Mouse (Mus musculus): ENCODE measurements around the gene Iqcf5.

Iqcf5 gene

DNA sequence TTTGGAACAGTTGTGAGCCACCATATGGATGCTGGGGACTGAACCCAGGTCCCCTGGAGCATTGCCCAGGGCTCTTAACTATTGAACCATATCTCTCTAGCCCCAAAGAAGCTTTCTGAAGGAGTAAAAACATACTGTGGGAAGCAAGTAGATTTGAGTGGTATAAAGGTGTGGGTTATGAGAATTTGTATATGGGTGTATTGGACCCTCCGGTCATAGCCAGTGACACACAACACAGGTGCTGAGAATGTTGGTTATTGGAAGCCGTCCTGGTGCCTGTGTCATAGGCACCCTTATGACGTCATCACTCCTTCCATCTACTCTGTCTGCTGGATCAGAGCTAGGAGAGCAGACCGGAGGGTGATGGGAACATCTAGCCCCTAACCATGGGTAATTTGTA is at the start of gene Iqcf5:
Gene Iqcf5 (plus strand): TSS at position 301 of the 400 bp plus-strand sequence.
- DNase-seq (ENCODE audit: low read depth, low spot score): no peak

- DNase-seq (ENCODE audit: low read depth, low spot score): peak; percentile 66
Measured at GRCm38 (mm10) chr9:106464751-106465541, 49.4 kb upstream of the Iqcf5 start.

DNA sequence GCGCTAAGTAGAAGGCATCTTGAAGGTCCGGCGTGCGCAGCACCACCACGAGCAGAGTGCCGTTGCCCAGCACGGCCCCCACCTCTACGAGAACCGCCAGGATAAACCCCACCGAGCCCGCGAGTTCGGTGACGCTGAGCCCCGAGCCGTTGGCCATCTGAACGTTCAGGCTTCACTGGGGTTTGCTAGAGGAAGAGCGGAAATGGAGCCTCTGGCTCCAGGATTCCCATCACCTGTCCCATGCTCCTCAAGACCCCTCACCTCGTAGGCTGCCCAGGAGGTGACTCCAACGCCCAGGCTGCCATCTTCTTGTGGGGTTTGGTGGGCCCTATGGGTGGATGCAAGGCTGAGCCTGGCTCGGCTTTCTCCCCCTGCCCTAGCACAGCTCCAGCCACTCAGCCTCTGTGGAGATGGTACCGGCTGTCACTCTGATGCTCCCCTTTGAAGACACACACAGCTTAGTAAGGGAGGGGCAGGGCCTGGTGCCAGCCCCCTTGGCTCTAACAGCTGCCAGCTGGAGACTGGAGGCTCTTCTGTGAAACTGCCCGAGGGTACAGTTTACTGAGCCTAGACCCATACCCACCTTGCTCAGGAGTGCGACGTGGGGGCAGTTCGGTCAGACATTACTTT is 48.7 kb upstream of the Iqcf5 start, which contains the start of gene Gpr62:
Gene Gpr62 (minus strand): TSS at position 368 of the 630 bp plus-strand sequence.
- peak; percentile 59 for DNase-seq (ENCODE audit: low read depth, low spot score)

GRCm38 (mm10) chr9:106466721-106467120 is 47.7 kb upstream of the Iqcf5 start:
- DNase-seq (ENCODE audit: low read depth, low spot score): no peak

DNA sequence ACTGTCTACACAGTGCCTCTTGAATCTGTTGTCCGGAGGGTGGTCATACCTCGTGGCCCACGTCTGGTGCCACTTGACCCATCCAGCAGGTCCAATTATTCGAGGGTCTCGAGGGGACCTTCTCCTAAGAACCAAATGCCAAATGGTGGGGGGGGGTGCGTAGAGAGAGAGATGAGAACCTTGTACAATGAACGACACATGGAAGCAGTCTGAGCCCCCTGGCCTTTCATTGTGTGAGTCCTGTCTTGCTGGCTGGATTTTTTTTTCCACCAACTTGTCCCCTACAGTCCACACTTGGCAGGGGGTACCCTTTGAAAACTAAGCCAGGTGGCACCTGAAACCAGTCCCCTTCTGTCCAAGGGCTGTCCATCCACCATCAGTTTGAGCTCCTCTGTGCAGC is 46.6 kb upstream of the Iqcf5 start:
- DNase-seq (ENCODE audit: low read depth, low spot score): no peak

DNA sequence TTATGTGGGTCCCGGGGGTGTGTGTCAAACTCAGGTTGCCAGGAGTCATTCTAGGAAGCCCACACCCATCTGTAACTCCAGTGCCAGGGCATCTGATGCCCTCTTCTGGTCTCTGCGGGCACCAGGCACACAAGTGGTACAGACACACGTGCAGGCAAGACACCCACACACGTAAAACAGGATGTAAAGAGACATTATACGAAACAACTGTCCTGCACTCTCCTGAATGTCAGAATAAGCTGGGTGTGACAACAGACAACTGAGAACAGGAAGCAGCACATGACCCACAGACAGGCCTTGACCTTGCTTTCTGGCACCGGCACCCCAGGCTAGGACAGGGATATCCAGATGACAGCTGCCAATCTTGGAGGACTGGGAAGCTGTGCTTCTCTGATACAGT is 45.1 kb upstream of the Iqcf5 start:
- DNase-seq (ENCODE audit: low read depth, low spot score): no peak

- DNase-seq (ENCODE audit: low read depth, low spot score): no peak
Measured at GRCm38 (mm10) chr9:106469776-106470175, 44.6 kb upstream of the Iqcf5 start.

DNA sequence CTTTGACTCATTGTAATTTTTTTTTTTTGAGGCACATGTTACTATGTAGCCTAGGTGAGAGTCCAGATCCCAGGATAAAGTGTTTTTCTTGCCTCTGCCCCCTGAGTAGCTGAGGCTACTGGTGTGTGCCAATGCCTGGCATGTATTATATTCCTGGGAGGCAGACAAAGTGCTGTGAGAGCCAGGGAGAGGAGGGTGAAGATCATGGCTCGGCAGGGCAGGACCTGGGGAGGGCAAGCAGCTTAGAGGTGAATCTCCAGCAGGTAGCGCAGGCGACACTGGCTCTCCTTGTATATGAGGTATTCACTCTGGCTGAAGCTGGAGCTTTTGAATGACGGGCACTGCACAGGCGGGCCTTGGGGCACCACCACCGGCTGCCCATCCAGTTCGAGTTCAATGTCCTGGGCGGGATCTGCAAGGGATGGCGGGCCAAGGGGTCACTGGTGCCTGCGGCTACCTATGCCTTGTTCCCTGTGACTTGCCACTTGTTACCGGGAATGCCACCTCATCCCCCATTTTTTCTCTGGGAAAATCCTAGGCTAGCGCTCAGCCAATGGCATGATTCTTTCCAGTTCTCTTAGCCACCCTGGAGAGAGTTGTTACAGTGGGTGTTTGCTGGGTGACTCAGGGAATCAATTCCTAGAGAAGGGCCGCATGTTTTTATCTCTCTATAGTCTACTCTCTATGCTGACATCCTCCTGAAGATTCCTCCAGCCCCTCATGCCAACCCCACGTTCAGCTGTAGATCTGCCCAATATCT is 43.2 kb upstream of the Iqcf5 start:
- DNase-seq (ENCODE audit: low read depth, low spot score): no peak

GRCm38 (mm10) chr9:106471892-106472291 is 42.5 kb upstream of the Iqcf5 start:
- peak; percentile 95 for DNase-seq (ENCODE audit: low read depth, low spot score)

GRCm38 (mm10) chr9:106472321-106472720 is 42.1 kb upstream of the Iqcf5 start:
- no peak for DNase-seq (ENCODE audit: low read depth, low spot score)

DNA sequence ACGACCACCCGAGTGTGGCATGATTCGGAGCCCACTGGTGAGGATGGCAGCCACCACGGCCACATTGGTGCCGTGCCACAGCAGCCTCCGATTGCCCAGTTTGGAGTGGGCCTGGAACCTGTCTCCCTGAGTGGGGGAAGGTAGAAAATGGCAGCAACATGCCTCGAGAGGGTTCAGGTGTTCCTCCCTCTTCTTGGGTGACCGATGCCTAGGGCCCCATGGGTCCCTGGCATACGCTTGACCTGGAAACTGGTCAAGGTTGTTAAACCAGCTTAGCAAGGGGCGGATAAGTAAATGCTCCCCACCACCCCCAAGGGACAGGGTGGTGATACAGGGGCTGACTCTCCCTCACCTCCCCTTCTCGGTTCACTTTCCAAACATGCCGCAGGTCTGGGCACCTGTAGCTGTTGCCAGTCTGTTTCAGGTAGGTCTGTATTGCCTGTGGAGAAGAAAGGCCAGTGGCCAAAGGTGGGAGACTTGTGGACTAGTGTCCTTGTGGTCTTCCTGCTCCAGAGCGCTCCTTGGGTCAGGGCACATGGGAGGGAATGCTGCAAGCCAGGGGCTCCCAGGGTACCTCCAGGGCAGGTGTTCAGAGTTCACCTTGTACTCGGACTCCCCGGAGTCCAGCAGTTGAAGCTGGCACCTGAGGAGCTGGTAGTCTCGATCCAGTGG is 41.2 kb upstream of the Iqcf5 start:
- no peak for DNase-seq (ENCODE audit: low read depth, low spot score)

DNA sequence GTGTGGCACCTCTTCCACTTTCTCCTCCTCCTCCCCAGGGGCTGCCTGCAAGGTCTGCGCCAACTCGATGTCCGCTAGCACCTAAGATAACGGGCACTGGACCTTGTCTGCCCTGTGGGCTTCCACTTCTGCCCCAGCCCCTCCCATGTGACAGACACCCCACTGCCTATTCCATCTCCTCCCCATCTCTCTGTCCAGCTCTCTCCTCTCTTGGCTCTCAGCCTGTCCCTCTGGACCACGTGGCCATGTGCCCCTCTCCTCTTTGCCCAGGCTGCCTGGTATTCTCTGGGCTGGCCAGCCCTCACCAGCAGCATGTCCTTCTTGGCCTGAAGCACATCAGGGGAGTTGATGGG is 40.6 kb upstream of the Iqcf5 start:
- no peak for DNase-seq (ENCODE audit: low read depth, low spot score)

- peak; percentile 90 for DNase-seq (ENCODE audit: low read depth, low spot score)
Measured at GRCm38 (mm10) chr9:106474456-106474855, 39.9 kb upstream of the Iqcf5 start.

DNA sequence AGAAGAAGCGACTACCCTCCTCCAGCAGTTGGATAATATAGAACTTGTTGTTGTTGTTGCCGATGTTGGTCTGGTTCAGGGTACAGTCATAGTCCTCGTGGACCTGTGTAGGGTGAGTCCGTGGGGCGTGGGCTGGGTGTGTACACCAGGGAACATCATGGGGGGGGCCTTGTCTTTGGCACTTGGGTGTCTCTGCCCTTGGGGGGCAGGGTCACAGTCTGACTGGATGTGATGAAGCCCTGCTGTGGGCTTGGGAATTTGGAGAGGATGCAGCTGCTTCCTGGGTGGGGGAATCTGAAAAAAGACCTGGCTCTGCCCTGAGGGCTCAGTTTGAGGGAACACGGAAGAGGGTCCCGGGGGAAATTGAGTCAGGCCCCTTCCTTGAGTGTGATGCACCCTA is 39.3 kb upstream of the Iqcf5 start:
- peak; percentile 81 for DNase-seq (ENCODE audit: low read depth, low spot score)

- no peak for DNase-seq (ENCODE audit: low read depth, low spot score)
Measured at GRCm38 (mm10) chr9:106475663-106476001, 38.7 kb upstream of the Iqcf5 start, which contains the start of gene Rrp9. Rrp9 (plus strand) TSS chr9:106475963.

- peak; percentile 69 for DNase-seq (ENCODE audit: low read depth, low spot score)
Measured at GRCm38 (mm10) chr9:106476002-106476923, 38.1 kb upstream of the Iqcf5 start.

DNA sequence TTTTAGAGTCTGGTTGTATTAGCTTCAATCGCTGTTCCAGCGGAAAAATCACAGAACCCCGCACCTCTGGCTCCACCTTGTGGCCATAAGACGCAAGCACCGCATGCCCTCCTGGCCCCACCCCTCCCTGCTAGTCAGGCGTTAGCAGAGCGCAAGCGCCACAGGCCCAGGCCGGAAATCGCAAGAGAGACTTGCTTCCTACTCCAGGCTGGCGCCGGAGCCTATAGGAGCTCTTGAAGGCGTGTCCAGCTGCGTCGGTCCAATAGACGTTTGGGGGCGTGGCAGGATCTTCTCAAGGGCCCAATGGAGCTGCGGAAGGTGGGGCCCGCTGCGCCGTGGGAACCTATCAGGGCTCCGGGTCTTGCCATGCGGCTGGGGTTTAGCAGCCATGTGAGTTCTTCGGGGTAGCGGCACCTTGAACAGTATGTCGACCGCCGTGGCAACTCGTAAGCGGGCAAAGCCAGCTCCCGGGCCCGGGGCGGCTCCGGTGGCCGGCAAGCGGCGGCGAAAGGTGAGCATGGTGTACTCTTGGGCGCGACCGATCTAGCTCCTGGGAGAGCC is 37.4 kb upstream of the Iqcf5 start, which contains the start of gene Parp3:
Gene Parp3 (minus strand): TSS at position 26 of the 561 bp plus-strand sequence.
- DNase-seq (ENCODE audit: low read depth, low spot score): peak; percentile 100

DNA sequence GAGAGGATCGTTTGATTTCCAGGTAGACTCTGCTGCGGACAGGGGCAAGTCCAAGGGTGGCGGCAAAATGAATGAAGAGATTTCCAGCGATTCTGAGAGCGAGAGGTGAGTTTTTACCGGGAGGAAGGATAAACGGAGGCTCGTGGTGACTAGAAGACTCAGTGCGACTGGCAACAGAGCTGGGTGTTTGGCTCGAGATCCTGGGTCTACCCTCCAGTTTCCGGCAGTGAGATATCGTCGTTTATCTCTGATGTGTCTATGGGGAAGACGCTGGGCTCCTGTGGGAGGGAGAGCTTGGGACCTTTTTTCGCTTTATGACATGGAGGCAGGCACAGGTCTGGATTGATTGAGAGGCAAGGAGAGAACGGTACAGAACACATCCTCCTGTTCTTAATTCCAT is 36.7 kb upstream of the Iqcf5 start:
- DNase-seq (ENCODE audit: low read depth, low spot score): no peak

- DNase-seq (ENCODE audit: low read depth, low spot score): no peak
Measured at GRCm38 (mm10) chr9:106478101-106478500, 36.3 kb upstream of the Iqcf5 start.

GRCm38 (mm10) chr9:106480541-106480940 is 33.8 kb upstream of the Iqcf5 start:
- no peak for DNase-seq (ENCODE audit: low read depth, low spot score)
